Mouse (Mus musculus) gastrocnemius, postnatal 10 days (tissue): ENCODE results near the gene Adgrv1. TPM values are rescaled to one million over a fixed set of nuclear protein-coding genes. Genes with fewer than 3 reads are reported as not detected.

Experiments
- DNase-seq: peaks from one replicate; pipeline ENCODE4 v3.0.0; 2021; ENCODE audit warnings: mixed read lengths
- microRNA-seq, 2 experiments: library from miRNA; unstranded; fragments of <30 nt; microRNA quantifications; one replicate each; pipeline ENCODE4 v1.2.0; 2021
- total RNA-seq, 2 experiments: library from RNA; stranded (reverse); gene quantifications; 2 replicates each; pipeline ENCODE4 v1.2.3; 2021

The Adgrv1 gene
- total RNA-seq, 2 experiments from 2014 or later: 0.20 to 0.26 TPM

DNA sequence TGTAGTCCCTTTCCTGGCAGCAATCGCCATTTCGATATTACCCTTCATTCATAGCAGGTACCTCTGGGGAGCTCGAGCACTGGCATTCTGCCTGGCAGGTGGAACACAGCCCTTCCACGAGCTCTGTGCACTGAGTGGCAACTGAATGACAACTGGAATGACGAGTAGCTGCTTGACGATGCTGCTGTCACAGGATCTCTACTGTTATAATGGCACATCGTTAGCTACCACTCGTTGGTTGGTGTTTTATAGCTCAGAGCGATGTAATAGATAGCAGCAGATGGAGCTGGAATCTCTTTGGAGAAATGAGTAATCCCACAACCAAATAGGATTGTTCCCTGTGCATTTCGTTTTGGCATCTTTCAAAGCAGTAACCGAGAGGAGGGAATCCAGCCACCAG lies 587.6 kb downstream of the Adgrv1 start:
- DNase-seq: no peak

Small RNAs within 50 kb of the gene (microRNA-seq; reads per million reads assigned to microRNA genes)
- 0 reads per million in 2 experiments for gene Gm25241

Other genes starting within 250 kb of the Adgrv1 start
- 10 to 100 TPM in 1 of 2 experiments, 1 to 10 TPM in 1; 8.4 to 11.0 TPM for gene Lysmd3, start 24.5 kb upstream of the Adgrv1 start, total RNA-seq
- gene Polr3g, start 77.9 kb upstream of the Adgrv1 start, total RNA-seq: 1 to 10 TPM; 1.0 to 1.1 TPM
- gene Mblac2, start 78.2 kb upstream of the Adgrv1 start, total RNA-seq: 1 to 10 TPM; 1.7 to 1.8 TPM
- 10 to 100 TPM; 72.6 to 81.0 TPM for gene Cetn3, start 149.9 kb upstream of the Adgrv1 start, total RNA-seq